Mouse (Mus musculus) forebrain, embryonic 16.5 days (tissue): ENCODE measurements around the gene Col4a6. TPM values are rescaled to one million over a fixed set of nuclear protein-coding genes. Genes with fewer than 3 reads are reported as not detected.

Source experiments
- ATAC-seq: fragments of 200-750 bp; cut with Nextera tagmentation; 2 replicates; pipeline ENCODE4 v1.8.0; 2017; ENCODE audit warnings: mild to moderate bottlenecking, moderate library complexity
- H3K27ac ChIP-seq: fragments of 300-500 bp; sonication (generic); 2 replicates; pipeline ENCODE4 v1.5.1; 2014; ENCODE audit warnings: low read length, control low read depth
- H3K27me3 ChIP-seq: fragments of 300-500 bp; sonication (generic); replicated peaks from 2 replicates; pipeline ENCODE4 v1.6.1; 2014; ENCODE audit warnings: low read length; ENCODE audit not compliant: control insufficient read depth, insufficient read depth
- H3K36me3 ChIP-seq: fragments of 300-500 bp; sonication (generic); 2 replicates; pipeline ENCODE4 v1.6.1; 2014; ENCODE audit not compliant: control insufficient read depth, insufficient read depth
- H3K4me1 ChIP-seq: fragments of 300-500 bp; sonication (generic); replicated peaks from 2 replicates; pipeline ENCODE4 v1.6.1; 2014; ENCODE audit warnings: low read length; ENCODE audit not compliant: control insufficient read depth, insufficient read depth
- H3K4me2 ChIP-seq: fragments of 300-500 bp; sonication (generic); 2 replicates; pipeline ENCODE4 v1.6.1; 2014; ENCODE audit warnings: mild to moderate bottlenecking, low read length, control low read depth
- H3K4me3 ChIP-seq: fragments of 300-500 bp; sonication (generic); replicated peaks from 2 replicates; pipeline ENCODE4 v1.5.1; 2014; ENCODE audit warnings: mild to moderate bottlenecking, low read length, control low read depth
- H3K9ac ChIP-seq: fragments of 300-500 bp; sonication (generic); replicated peaks from 2 replicates; pipeline ENCODE4 v1.6.1; 2014; ENCODE audit warnings: low read depth, low read length, control low read depth
- H3K9me3 ChIP-seq: fragments of 300-500 bp; sonication (generic); 2 replicates; pipeline ENCODE4 v1.6.1; 2016; ENCODE audit warnings: low read length; ENCODE audit not compliant: control insufficient read depth
- WGBS: fragments of 180-500 bp; shearing (Covaris S2); extraction: QIAGEN DNeasy Blood & Tissue Kit; methylation state at CpG from one replicate; pipeline ENCODE4 v1.1.7; 2014; 5-methylcytosine and 5-hydroxymethylcytosine counted together
- polyA plus RNA-seq: library from polyadenylated mRNA; unstranded; fragments of >200 nt; fragmentation: Nextera tagmentation; extraction: Ambion mirVana; gene quantifications from 2 replicates; pipeline ENCODE4 v1.2.1, GENCODE M21; 2015

Gene Col4a6
- polyA plus RNA-seq, 1 experiment from 2014 or later = 1.3 TPM

DNA sequence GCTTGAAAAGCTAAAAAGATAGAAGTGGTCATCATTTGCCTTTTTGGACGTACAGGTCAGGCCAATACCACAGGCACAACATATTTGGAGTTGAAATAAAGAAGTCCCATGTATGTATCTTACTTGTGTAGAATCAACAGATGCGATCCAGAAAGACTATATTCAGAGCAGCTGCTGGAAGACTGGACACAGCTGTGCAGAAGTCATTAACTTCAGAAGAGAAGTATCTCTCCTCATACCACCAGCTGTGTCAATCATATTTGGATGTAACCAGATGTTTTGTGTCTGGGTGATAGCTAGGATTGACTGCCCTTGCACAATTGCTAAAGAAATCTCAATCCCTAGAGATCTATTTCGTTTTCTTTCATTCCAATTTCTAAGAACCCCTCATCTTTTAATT, 77.6 kb downstream of the Col4a6 start:
- ATAC-seq = no peak
- 76% methylated on average over 3 of the region's 3 CpGs for WGBS
- Histone ChIP-seq H3K4me2 (no peak overlapping the region), H3K27me3 (no peaks in the 10 kb centered on the region), H3K9ac (no peak overlapping the region), H3K9me3 (no peaks in the 10 kb centered on the region), H3K27ac (no peak overlapping the region), H3K36me3 (no peaks in the 10 kb centered on the region), H3K4me1 (no peaks in the 10 kb centered on the region), H3K4me3 (no peak overlapping the region)

- Histone ChIP-seq H3K27me3 (no peaks in the 10 kb centered on the region), H3K27ac (no peak overlapping the region), H3K9ac (no peak overlapping the region), H3K4me1 (no peaks in the 10 kb centered on the region), H3K9me3 (no peaks in the 10 kb centered on the region), H3K36me3 (no peaks in the 10 kb centered on the region), H3K4me3 (no peak overlapping the region), H3K4me2 (no peak overlapping the region)
- peak; percentile 62; the same call in 1 of the 2 replicates for ATAC-seq
- WGBS = 33% methylated on average over 3 of the region's 3 CpGs
These were observed 88.3 kb downstream of the Col4a6 start for GRCm38 (mm10) chrX:141385399-141386105.

DNA sequence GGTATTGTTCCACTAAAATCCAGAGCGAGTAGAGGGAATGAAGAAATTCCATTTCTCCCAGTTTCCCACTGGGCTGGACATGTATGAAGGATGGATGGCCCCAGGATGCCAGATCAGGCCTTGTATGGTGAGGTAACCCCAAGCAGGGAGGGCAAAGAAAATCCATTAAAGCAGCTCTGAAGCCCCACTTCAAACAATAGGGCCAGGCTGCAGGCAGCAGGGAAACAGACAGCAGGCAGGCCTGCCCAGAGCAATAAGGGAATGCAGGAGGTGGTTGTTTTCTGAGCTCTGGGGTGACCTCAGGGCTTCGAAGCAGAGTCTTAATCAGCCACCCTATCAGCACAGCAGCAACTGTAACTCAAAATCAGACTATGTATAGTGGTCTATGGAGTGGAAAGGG, 89.2 kb downstream of the Col4a6 start:
- no peak overlapping the region for H3K27ac ChIP-seq
- ATAC-seq = no peak
- H3K27me3 ChIP-seq = no peaks in the 10 kb centered on the region
- no peaks in the 10 kb centered on the region for H3K4me1 ChIP-seq
- no peak overlapping the region for H3K4me2 ChIP-seq
- 34% methylated on average over 2 of the region's 2 CpGs for WGBS
- H3K36me3 ChIP-seq = no peaks in the 10 kb centered on the region
- no peak overlapping the region for H3K4me3 ChIP-seq
- no peaks in the 10 kb centered on the region for H3K9me3 ChIP-seq
- H3K9ac ChIP-seq = no peak overlapping the region

DNA sequence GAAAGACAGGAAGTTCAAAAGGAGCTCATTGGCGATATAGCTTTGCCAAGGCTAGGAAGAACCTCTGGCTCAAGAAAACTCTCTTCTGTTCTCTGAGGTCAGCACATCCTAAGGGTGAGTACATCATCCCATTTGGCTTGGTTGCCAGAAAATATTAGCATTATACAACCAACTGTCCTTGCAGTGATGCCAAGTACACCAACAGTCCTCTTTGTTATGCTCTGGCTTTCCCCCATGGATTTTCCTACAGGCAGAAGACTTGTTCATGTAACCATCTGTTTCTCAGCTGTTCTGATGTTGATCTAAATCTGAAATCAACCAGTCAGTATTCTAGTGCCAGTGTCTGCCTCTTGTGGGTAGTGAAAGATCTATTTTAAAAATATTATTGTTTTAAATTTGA, 103.6 kb downstream of the Col4a6 start:
- no peaks in the 10 kb centered on the region; the same call in 1 of the 2 replicates for H3K27me3 ChIP-seq
- no peak overlapping the region for H3K9ac ChIP-seq
- peak; percentile 50; the same call in 1 of the 2 replicates for ATAC-seq
- no peaks in the 10 kb centered on the region for H3K36me3 ChIP-seq
- H3K4me3 ChIP-seq = no peak overlapping the region
- no peaks in the 10 kb centered on the region for H3K9me3 ChIP-seq
- H3K4me2 ChIP-seq = no peak overlapping the region
- no peaks in the 10 kb centered on the region for H3K4me1 ChIP-seq
- 94% methylated on average over 1 of the region's 1 CpGs for WGBS
- no peak overlapping the region for H3K27ac ChIP-seq

DNA sequence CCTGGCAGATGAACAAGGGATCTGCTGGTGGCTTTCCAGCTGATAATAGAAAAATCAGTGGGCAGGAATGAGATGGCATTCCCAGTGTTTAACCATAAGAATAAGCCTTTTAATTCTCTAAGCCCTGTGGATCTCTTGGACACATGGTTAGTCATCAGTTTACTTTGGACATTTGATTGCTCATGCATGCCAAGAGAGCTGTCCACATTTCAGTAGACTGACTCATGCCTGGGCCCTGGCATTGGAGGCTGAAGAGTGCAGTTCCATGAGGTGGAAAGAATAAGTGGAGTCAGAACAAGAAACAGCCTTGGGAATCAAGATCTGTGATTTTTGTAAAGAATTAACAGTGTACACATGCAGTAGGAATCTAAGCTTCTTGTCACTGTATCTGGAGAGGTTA, 110.5 kb downstream of the Col4a6 start:
- Histone ChIP-seq H3K4me2 (no peak overlapping the region), H3K4me1 (no peaks in the 10 kb centered on the region), H3K9me3 (no peaks in the 10 kb centered on the region), H3K27me3 (no peaks in the 10 kb centered on the region; the same call in 1 of the 2 replicates), H3K4me3 (no peak overlapping the region), H3K9ac (no peak overlapping the region), H3K36me3 (no peaks in the 10 kb centered on the region), H3K27ac (no peak overlapping the region)
- ATAC-seq = no peak

DNA sequence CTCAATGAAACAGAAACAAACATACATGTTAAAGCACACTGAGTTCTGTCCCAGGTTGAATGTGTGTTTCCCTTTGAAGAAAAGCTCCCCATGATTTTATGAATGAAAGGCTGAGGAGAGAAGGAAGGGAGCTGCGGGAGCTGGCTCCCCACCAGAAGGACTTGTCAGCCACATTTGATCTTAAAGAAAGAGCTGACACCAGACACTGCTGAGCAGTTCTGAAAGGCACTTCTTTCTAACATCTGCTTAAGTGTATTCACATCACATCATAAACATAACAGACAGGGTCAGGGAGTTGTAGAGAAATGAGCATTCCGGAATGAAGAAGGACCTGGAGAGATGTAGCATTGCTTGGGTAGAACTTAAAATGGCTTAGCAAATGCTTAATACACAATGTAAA, 132.5 kb downstream of the Col4a6 start:
- ATAC-seq = no peak
- Histone ChIP-seq H3K36me3 (no peaks in the 10 kb centered on the region), H3K4me3 (no peak overlapping the region), H3K27ac (no peak overlapping the region), H3K9ac (no peak overlapping the region), H3K4me1 (no peaks in the 10 kb centered on the region), H3K9me3 (no peaks in the 10 kb centered on the region), H3K4me2 (no peak overlapping the region), H3K27me3 (no peaks in the 10 kb centered on the region)
- 59% methylated on average over 2 of the region's 2 CpGs for WGBS

GRCm38 (mm10) chrX:141328044-141328443, 145.8 kb downstream of the Col4a6 start:
- H3K4me1 ChIP-seq = no peaks in the 10 kb centered on the region
- WGBS = 78% methylated on average over 2 of the region's 2 CpGs
- no peak overlapping the region for H3K27ac ChIP-seq
- H3K9ac ChIP-seq = no peak overlapping the region
- H3K27me3 ChIP-seq = no peaks in the 10 kb centered on the region; the same call in 1 of the 2 replicates
- H3K9me3 ChIP-seq = no peaks in the 10 kb centered on the region
- no peak overlapping the region for H3K4me2 ChIP-seq
- ATAC-seq = no peak
- no peaks in the 10 kb centered on the region for H3K36me3 ChIP-seq
- no peak overlapping the region for H3K4me3 ChIP-seq

DNA sequence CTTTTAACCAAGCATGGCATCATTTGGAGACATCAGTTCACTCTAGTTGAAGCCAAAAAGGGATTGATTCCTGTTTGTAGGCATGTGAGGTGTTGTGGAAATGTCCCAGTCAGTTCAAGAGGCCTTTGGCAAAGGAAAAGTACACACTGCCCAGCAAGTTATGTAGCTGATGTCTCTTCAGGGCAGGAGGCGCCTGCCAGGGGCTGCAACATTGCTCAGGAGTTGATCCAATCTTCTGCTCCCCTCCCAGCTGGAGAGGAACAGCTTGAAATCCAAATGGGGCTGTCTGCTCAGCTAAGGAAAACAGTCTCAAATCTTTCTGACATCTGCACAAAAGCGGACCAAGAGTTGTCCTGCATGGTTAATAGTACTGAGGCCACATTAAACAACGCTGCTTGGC, 149.7 kb downstream of the Col4a6 start:
- no peak overlapping the region for H3K4me3 ChIP-seq
- WGBS = 55% methylated on average over 3 of the region's 3 CpGs
- H3K27ac ChIP-seq = no peak overlapping the region
- H3K36me3 ChIP-seq = no peaks in the 10 kb centered on the region
- ATAC-seq = no peak
- H3K27me3 ChIP-seq = peaks cover 3% of the 10 kb centered on the region; the same call in 1 of the 2 replicates
- no peaks in the 10 kb centered on the region for H3K9me3 ChIP-seq
- no peak overlapping the region for H3K4me2 ChIP-seq
- H3K9ac ChIP-seq = no peak overlapping the region
- H3K4me1 ChIP-seq = no peaks in the 10 kb centered on the region

- no peak overlapping the region for H3K27ac ChIP-seq
- no peak overlapping the region for H3K4me3 ChIP-seq
- no peaks in the 10 kb centered on the region for H3K36me3 ChIP-seq
- no peaks in the 10 kb centered on the region for H3K9me3 ChIP-seq
- no peak for ATAC-seq
- H3K9ac ChIP-seq = no peak overlapping the region
- H3K27me3 ChIP-seq = peaks cover 3% of the 10 kb centered on the region; the same call in 1 of the 2 replicates
- H3K4me2 ChIP-seq = no peak overlapping the region
- WGBS = 86% methylated on average over 1 of the region's 1 CpGs
- no peaks in the 10 kb centered on the region for H3K4me1 ChIP-seq
These were observed 157.7 kb downstream of the Col4a6 start for GRCm38 (mm10) chrX:141316217-141316616.

GRCm38 (mm10) chrX:141315795-141316194, 158.1 kb downstream of the Col4a6 start:
- no peak overlapping the region for H3K4me3 ChIP-seq
- H3K4me2 ChIP-seq = no peak overlapping the region
- 62% methylated on average over 3 of the region's 3 CpGs for WGBS
- no peaks in the 10 kb centered on the region for H3K9me3 ChIP-seq
- no peak overlapping the region for H3K9ac ChIP-seq
- H3K27ac ChIP-seq = no peak overlapping the region
- H3K27me3 ChIP-seq = peaks cover 2% of the 10 kb centered on the region; the same call in 1 of the 2 replicates
- no peaks in the 10 kb centered on the region for H3K36me3 ChIP-seq
- ATAC-seq = no peak
- H3K4me1 ChIP-seq = no peaks in the 10 kb centered on the region
